ENCODE assay signal across 8 mouse cellular contexts in genomic region chr6:53390413-53390812, GRCm38 (mm10).
DNase-seq lines count a peak whose midpoint lies in the region; TF ChIP-seq lines count a peak whose summit lies in the region.

No protein-coding gene starts in this region.

- H3K27me3 ChIP-seq in heart, adult 2 months (ENCODE audit: control insufficient read depth, insufficient read depth, low read length), result no peaks in the 10 kb centered on the region

- H3K4me3 ChIP-seq in left cerebral cortex, adult 2 months, result no peak overlapping the region
- peak overlapping the region; percentile 22; the same call in 1 of the 2 replicates for H3K4me3 ChIP-seq in heart, adult 2 months
- no peak overlapping the region for H3K4me3 ChIP-seq in macrophage (ENCODE audit: inconsistent target)

- TF ChIP-seq POLR2A in heart, adult 2 months (IDR thresholded peaks at IDR 0.05; ENCODE audit: insufficient read depth, low read depth, low read length), result no peak

- intact Hi-C loops in left cerebral cortex, adult 2 months (cut with DNase I), result no loop called here
- intact Hi-C loops in left cerebral cortex, postnatal 4 days (cut with DNase I), result no loop called here
- intact Hi-C loops in heart, adult 2 months (cut with DNase I), result no loop called here

- WGBS in heart, adult 2 months, result 10% methylated on average over 6 of the region's 6 CpGs
- 1% methylated on average over 6 of the region's 6 CpGs for WGBS in macrophage (ENCODE audit: missing documents)

- no peak overlapping the region for H3K9ac ChIP-seq in heart, adult 2 months (ENCODE audit: low read depth, low read length)

- peak; percentile 11; the same call in 1 of the 2 replicates for TF ChIP-seq CTCF in left cerebral cortex, adult 2 months (IDR thresholded peaks at IDR 0.05)
- TF ChIP-seq CTCF in heart, adult 2 months (IDR thresholded peaks at IDR 0.05), result peak; percentile 46

- H3K4me1 ChIP-seq in heart, adult 2 months (ENCODE audit: control insufficient read depth, insufficient read depth, low read length), result peaks cover 12% of the 10 kb centered on the region

- H3K79me2 ChIP-seq in heart, adult 2 months (replicated peaks; ENCODE audit: control insufficient read depth, insufficient read depth, low read length), result no peaks in the 10 kb centered on the region
- H3K79me2 ChIP-seq in macrophage (ENCODE audit: inconsistent target), result no peaks in the 10 kb centered on the region

- H3K36me3 ChIP-seq in heart, adult 2 months (ENCODE audit: control insufficient read depth, insufficient read depth, low read length), result no peaks in the 10 kb centered on the region; the same call in 1 of the 2 replicates
- no peaks in the 10 kb centered on the region for H3K36me3 ChIP-seq in macrophage (ENCODE audit: inconsistent target)

- TF ChIP-seq EP300 in heart, adult 2 months (IDR thresholded peaks at IDR 0.05; ENCODE audit: insufficient read depth, low read depth, low read length), result no peak

- H3K27ac ChIP-seq in left cerebral cortex, adult 2 months, result no peak overlapping the region
- peak overlapping the region; percentile 40 for H3K27ac ChIP-seq in heart, adult 2 months
- peak overlapping the region; percentile 73 for H3K27ac ChIP-seq in macrophage

- peak in 1 of 2 experiments; percentile 36 for DNase-seq in left cerebral cortex, adult 2 months (ENCODE audit: extremely low spot score in 1 of 2, low spot score in 2 of 2)
- no peak for DNase-seq in left cerebral cortex, postnatal 4 days
- DNase-seq in adrenal gland, postnatal 36 days, result peak; percentile 39 to 49
- peak; percentile 54 to 58 for DNase-seq in heart, adult 2 months
- peak; percentile 53 for DNase-seq in kidney, postnatal 14 days
- no peak for DNase-seq in adipocyte (ENCODE audit: low spot score)
- DNase-seq in cerebellum, adult 8-10 months, result no peak

Comparison
In these comparisons a context has a peak if more than half of its experiments do, and no peak if none do; other contexts are left out.
1. DNase-seq: peak in adrenal gland, postnatal 36 days (2 of 2), heart, adult 2 months (2 of 2) and kidney, postnatal 14 days (single experiment); none in left cerebral cortex, postnatal 4 days (single experiment), adipocyte (single experiment) and cerebellum, adult 8-10 months (single experiment).